Mouse (Mus musculus) neutrophil, adult 65 days (primary cell): ENCODE results near the gene Gm3015. TPM values are rescaled to one million over a fixed set of nuclear protein-coding genes. Genes with fewer than 3 reads are reported as not detected.

ENCODE experiments used
- total RNA-seq: library from RNA; stranded (reverse); gene quantifications from 2 replicates; pipeline ENCODE4 v1.2.4, GENCODE M21; 2023

Gm3015 gene
- not detected in 2 replicates for total RNA-seq

GRCm38 (mm10) chr14:42768721-42769120, at the start of gene Gm3015:
TSS of gene Gm3015 (minus strand) at chr14:42768821.

GRCm38 (mm10) chr14:42797887-42798286, 29.3 kb upstream of the Gm3015 start, which contains the start of gene Gm10377:
TSS of gene Gm10377 (minus strand) at chr14:42797987.

Other genes with a start within 250 kb of the Gm3015 start
- gene Gm8024, start 244.5 kb downstream of the Gm3015 start, total RNA-seq: not detected in 2 replicates
- not detected in 2 replicates for gene Gm17124, start 168.9 kb downstream of the Gm3015 start, total RNA-seq
- gene Gm3633, start 126.9 kb downstream of the Gm3015 start, total RNA-seq: not detected in 2 replicates
- not detected in 2 replicates for gene Gm10378, start 112.9 kb downstream of the Gm3015 start, total RNA-seq
- not detected in 2 replicates for gene Gm10377, start 29.2 kb upstream of the Gm3015 start, total RNA-seq
- not detected in 2 replicates for gene Gm21977, start 84.7 kb upstream of the Gm3015 start, total RNA-seq
- gene Gm8082, start 224.8 kb upstream of the Gm3015 start, total RNA-seq: not detected in 2 replicates
- not detected in 2 replicates for gene Gm10376, start 246.8 kb upstream of the Gm3015 start, total RNA-seq